8 mouse cellular contexts compared by ENCODE assay signal in the genomic region with DNA sequence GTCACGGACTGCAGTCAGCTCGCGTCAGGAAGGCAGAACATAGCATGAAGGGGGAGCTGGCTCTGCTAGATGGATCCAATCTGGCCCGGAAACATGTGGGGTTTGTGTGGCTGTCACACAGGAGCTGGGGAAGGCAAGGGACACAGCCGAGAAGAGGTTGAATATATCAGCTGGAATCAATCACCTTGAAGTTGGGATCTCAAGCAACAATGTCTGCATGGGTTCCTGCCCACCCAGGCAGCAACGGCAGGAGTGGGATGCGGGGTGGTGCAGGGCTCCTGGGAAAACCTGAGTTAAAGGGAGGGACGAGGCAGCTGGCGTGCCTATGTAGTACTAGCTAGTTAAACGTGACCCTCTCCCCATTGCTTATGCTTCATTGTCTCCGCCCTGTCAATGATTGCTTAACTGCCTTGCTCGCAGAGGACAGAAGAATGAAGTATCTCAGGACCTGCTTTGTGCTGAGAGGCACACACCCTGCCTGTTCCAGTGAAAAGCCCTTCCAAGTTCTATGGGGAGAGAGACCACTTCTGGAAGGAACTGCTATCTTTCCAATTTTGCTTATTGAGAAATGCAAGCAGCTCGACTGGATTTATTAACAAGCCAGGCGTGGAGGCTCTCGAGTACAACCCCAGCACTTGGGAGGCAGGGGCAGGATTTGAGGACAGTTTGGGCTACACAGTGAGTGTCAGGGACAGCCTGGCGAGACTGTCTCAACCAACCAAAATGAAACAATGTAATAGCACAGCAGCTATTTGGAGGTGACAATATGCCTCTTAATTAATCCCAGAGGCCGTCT. TPM values are rescaled to one million over a fixed set of nuclear protein-coding genes. Genes with fewer than 3 reads are reported as not detected.
A peak's percentile ranks its signal among the peaks of the same experiment; 100 is the strongest.
DNase-seq lines count a peak whose midpoint lies in the region; ATAC-seq and TF ChIP-seq lines count a peak whose summit lies in the region.

No protein-coding gene starts in this region.

- peak overlapping the region; percentile 44 for H3K4me2 ChIP-seq in lung, embryonic 14.5 days
- H3K4me2 ChIP-seq in embryonic facial prominence, embryonic 14.5 days (ENCODE audit: low read depth, low read length): peak overlapping the region; percentile 43
- H3K4me2 ChIP-seq in neural tube, embryonic 15.5 days: peak overlapping the region; percentile 39

- no peaks in the 10 kb centered on the region for H3K27me3 ChIP-seq in lung, embryonic 14.5 days (ENCODE audit: insufficient read depth, low read length)
- no peaks in the 10 kb centered on the region for H3K27me3 ChIP-seq in embryonic facial prominence, embryonic 14.5 days (replicated peaks; ENCODE audit: control insufficient read depth, insufficient read depth, low read length)
- no peaks in the 10 kb centered on the region for H3K27me3 ChIP-seq in neural tube, embryonic 15.5 days (replicated peaks)

- no peak overlapping the region; the same call in 1 of the 2 replicates for H3K4me3 ChIP-seq in lung, embryonic 14.5 days (ENCODE audit: low read depth, low read length)
- 0 out of 2 replicates have a peak overlapping the region, but pooled peaks have one; percentile 8 for H3K4me3 ChIP-seq in embryonic facial prominence, embryonic 14.5 days (ENCODE audit: low read depth, low read length)
- H3K4me3 ChIP-seq in neural tube, embryonic 15.5 days (replicated peaks): no peak overlapping the region

- 0 out of 2 replicates have a peak, but pooled peaks cover 4% of the 10 kb centered on the region for H3K4me1 ChIP-seq in lung, embryonic 14.5 days (ENCODE audit: insufficient read depth)
- peaks cover 12% of the 10 kb centered on the region for H3K4me1 ChIP-seq in embryonic facial prominence, embryonic 14.5 days (ENCODE audit: control insufficient read depth, insufficient read depth, low read length)
- H3K4me1 ChIP-seq in neural tube, embryonic 15.5 days: peaks cover 13% of the 10 kb centered on the region

- 31% methylated on average over 17 of the region's 17 CpGs for WGBS in lung, embryonic 14.5 days
- 36% methylated on average over 17 of the region's 17 CpGs for WGBS in embryonic facial prominence, embryonic 14.5 days
- 26% methylated on average over 17 of the region's 17 CpGs for WGBS in neural tube, embryonic 15.5 days

- no peaks in the 10 kb centered on the region for H3K9me3 ChIP-seq in lung, embryonic 14.5 days (ENCODE audit: low read depth, low read length)
- H3K9me3 ChIP-seq in embryonic facial prominence, embryonic 14.5 days (ENCODE audit: control insufficient read depth, low read length): no peaks in the 10 kb centered on the region
- no peaks in the 10 kb centered on the region for H3K9me3 ChIP-seq in neural tube, embryonic 15.5 days (replicated peaks)

- no peak for TF ChIP-seq CTCF in lung, embryonic 14.5 days (IDR thresholded peaks at IDR 0.05; ENCODE audit: low read depth)

- no peak overlapping the region for H3K9ac ChIP-seq in lung, embryonic 14.5 days
- H3K9ac ChIP-seq in embryonic facial prominence, embryonic 14.5 days (ENCODE audit: low read depth, low read length): no peak overlapping the region
- no peak overlapping the region for H3K9ac ChIP-seq in neural tube, embryonic 15.5 days (replicated peaks)

- H3K36me3 ChIP-seq in lung, embryonic 14.5 days (ENCODE audit: insufficient read depth): no peaks in the 10 kb centered on the region
- H3K36me3 ChIP-seq in embryonic facial prominence, embryonic 14.5 days (ENCODE audit: control insufficient read depth, insufficient read depth, low read length): peaks cover 4% of the 10 kb centered on the region; the same call in 1 of the 2 replicates
- no peaks in the 10 kb centered on the region for H3K36me3 ChIP-seq in neural tube, embryonic 15.5 days

- DNase-seq in lung, embryonic 14.5 days: peak; percentile 81
- no peak for DNase-seq in lung, postnatal 14 days
- DNase-seq in embryonic facial prominence, embryonic 14.5 days (ENCODE audit: low spot score): peak; percentile 49
- DNase-seq in kidney, postnatal 10 days: peak; percentile 54
- DNase-seq in frontal cortex, postnatal 25 days (ENCODE audit: low spot score in 2 of 2): no peak
- no peak for DNase-seq in adrenal gland, postnatal 10 days

- H3K27ac ChIP-seq in lung, embryonic 14.5 days (ENCODE audit: low read depth): peak overlapping the region; percentile 58; the same call in 1 of the 2 replicates
- no peak overlapping the region for H3K27ac ChIP-seq in embryonic facial prominence, embryonic 14.5 days (replicated peaks; ENCODE audit: low read depth, low read length)
- H3K27ac ChIP-seq in neural tube, embryonic 15.5 days (replicated peaks): no peak overlapping the region

- ATAC-seq in lung, embryonic 14.5 days (ENCODE audit: insufficient read depth): peak; percentile 93
- peak; percentile 42 for ATAC-seq in embryonic facial prominence, embryonic 14.5 days (ENCODE audit: low read depth)
- no peak; the same call in 1 of the 2 replicates for ATAC-seq in neural tube, embryonic 15.5 days (ENCODE audit: low FRiP score)
- no peak for ATAC-seq in erythroid progenitor cell, adult 5-6 weeks (replicated peaks; ENCODE audit: low FRiP score, poor library complexity, severe bottlenecking)

RNA-seq across cellular contexts. Expression of a gene that starts 53.2 kb away (rescaled TPM):
- polyA plus RNA-seq in lung, embryonic 14.5 days (2014; fragmentation: Nextera tagmentation; extraction: Ambion mirVana): 72.9 and 75.1 TPM in 2 replicates
- polyA plus RNA-seq in embryonic facial prominence, embryonic 14.5 days (2014; fragmentation: Nextera tagmentation; extraction: Ambion mirVana): 105 and 116 TPM in 2 replicates
- polyA plus RNA-seq in neural tube, embryonic 15.5 days (2015; fragmentation: Nextera tagmentation; extraction: Ambion mirVana): 43.9 and 55.2 TPM in 2 replicates
- 44.0 and 59.8 TPM in 2 replicates for total RNA-seq in erythroid progenitor cell, adult 5-6 weeks (2015; ENCODE audit: low replicate concordance)
- 38.5 and 49.5 TPM in 2 replicates for total RNA-seq in erythroid progenitor cell, adult 5-6 weeks (2017; ENCODE audit: low replicate concordance)
- 10 to 100 TPM; 90.4 to 91.2 TPM for total RNA-seq in adrenal gland, postnatal 10 days (2021)

RNA-seq across cellular contexts. Expression of a gene that starts 53.3 kb away (rescaled TPM):
- 8.1 and 8.4 TPM in 2 replicates for polyA plus RNA-seq in lung, embryonic 14.5 days (2014; fragmentation: Nextera tagmentation; extraction: Ambion mirVana)
- polyA plus RNA-seq in embryonic facial prominence, embryonic 14.5 days (2014; fragmentation: Nextera tagmentation; extraction: Ambion mirVana): 8.6 and 9.8 TPM in 2 replicates
- polyA plus RNA-seq in neural tube, embryonic 15.5 days (2015; fragmentation: Nextera tagmentation; extraction: Ambion mirVana): 8.3 and 10.1 TPM in 2 replicates
- 6.5 TPM in 1 of 2 replicates, not detected in the other for total RNA-seq in erythroid progenitor cell, adult 5-6 weeks (2015; ENCODE audit: low replicate concordance)
- total RNA-seq in erythroid progenitor cell, adult 5-6 weeks (2017; ENCODE audit: low replicate concordance): 6.3 TPM in 1 of 2 replicates, not detected in the other
- total RNA-seq in adrenal gland, postnatal 10 days (2021): 10 to 100 TPM; 11.4 to 12.6 TPM

Comparison
In these comparisons a context has a peak if more than half of its experiments do, and no peak if none do; other contexts are left out.
1. DNase-seq: peak in lung, embryonic 14.5 days (single experiment), embryonic facial prominence, embryonic 14.5 days (single experiment) and kidney, postnatal 10 days (single experiment); none in lung, postnatal 14 days (single experiment), frontal cortex, postnatal 25 days (0 of 2) and adrenal gland, postnatal 10 days (single experiment).
2. ATAC-seq: peak in lung, embryonic 14.5 days (single experiment) and embryonic facial prominence, embryonic 14.5 days (single experiment); none in neural tube, embryonic 15.5 days (single experiment) and erythroid progenitor cell, adult 5-6 weeks (single experiment).
3. Peak in every context shown above with its lines, with median percentiles within 50 percentile points of each other: H3K4me2 ChIP-seq.